Mouse (Mus musculus) hindbrain, embryonic 12.5 days (tissue): ENCODE data around the gene Mrps27. TPM values are rescaled to one million over a fixed set of nuclear protein-coding genes. Genes with fewer than 3 reads are reported as not detected.

Experiments
- ATAC-seq: fragments of 200-750 bp; cut with Nextera tagmentation; 2 replicates; pipeline ENCODE4 v1.8.0; 2017; ENCODE audit warnings: moderate TSS enrichment; ENCODE audit not compliant: low FRiP score
- H3K27ac ChIP-seq: fragments of 300-500 bp; sonication (generic); 2 replicates; pipeline ENCODE4 v1.5.1; 2016; ENCODE audit warnings: mild to moderate bottlenecking
- H3K27me3 ChIP-seq: fragments of 300-500 bp; sonication (generic); 2 replicates; pipeline ENCODE4 v1.6.1; 2016; ENCODE audit warnings: mild to moderate bottlenecking
- H3K36me3 ChIP-seq: fragments of 300-500 bp; sonication (generic); 2 replicates; pipeline ENCODE4 v1.6.1; 2016; ENCODE audit warnings: mild to moderate bottlenecking
- H3K4me1 ChIP-seq: fragments of 300-500 bp; sonication (generic); 2 replicates; pipeline ENCODE4 v1.6.1; 2016
- H3K4me2 ChIP-seq: fragments of 300-500 bp; sonication (generic); replicated peaks from 2 replicates; pipeline ENCODE4 v1.6.1; 2016; ENCODE audit warnings: mild to moderate bottlenecking
- H3K4me3 ChIP-seq: fragments of 300-500 bp; sonication (generic); 2 replicates; pipeline ENCODE4 v1.5.1; 2016; ENCODE audit warnings: mild to moderate bottlenecking
- H3K9ac ChIP-seq: fragments of 300-500 bp; sonication (generic); 2 replicates; pipeline ENCODE4 v1.6.1; 2016; ENCODE audit warnings: mild to moderate bottlenecking, moderate library complexity
- H3K9me3 ChIP-seq: fragments of 300-500 bp; sonication (generic); replicated peaks from 2 replicates; pipeline ENCODE4 v1.6.1; 2016; ENCODE audit warnings: mild to moderate bottlenecking
- WGBS: fragments of 180-500 bp; shearing (Covaris S2); methylation state at CpG from one replicate; pipeline ENCODE4 v1.1.7; 2016; 5-methylcytosine and 5-hydroxymethylcytosine counted together
- polyA plus RNA-seq: library from polyadenylated mRNA; unstranded; fragments of >200 nt; fragmentation: Nextera tagmentation; extraction: Ambion mirVana; gene quantifications from 2 replicates; pipeline ENCODE4 v1.2.1, GENCODE M21; 2016

The Mrps27 gene
- polyA plus RNA-seq, 1 experiment from 2014 or later = 45.9 TPM

DNA sequence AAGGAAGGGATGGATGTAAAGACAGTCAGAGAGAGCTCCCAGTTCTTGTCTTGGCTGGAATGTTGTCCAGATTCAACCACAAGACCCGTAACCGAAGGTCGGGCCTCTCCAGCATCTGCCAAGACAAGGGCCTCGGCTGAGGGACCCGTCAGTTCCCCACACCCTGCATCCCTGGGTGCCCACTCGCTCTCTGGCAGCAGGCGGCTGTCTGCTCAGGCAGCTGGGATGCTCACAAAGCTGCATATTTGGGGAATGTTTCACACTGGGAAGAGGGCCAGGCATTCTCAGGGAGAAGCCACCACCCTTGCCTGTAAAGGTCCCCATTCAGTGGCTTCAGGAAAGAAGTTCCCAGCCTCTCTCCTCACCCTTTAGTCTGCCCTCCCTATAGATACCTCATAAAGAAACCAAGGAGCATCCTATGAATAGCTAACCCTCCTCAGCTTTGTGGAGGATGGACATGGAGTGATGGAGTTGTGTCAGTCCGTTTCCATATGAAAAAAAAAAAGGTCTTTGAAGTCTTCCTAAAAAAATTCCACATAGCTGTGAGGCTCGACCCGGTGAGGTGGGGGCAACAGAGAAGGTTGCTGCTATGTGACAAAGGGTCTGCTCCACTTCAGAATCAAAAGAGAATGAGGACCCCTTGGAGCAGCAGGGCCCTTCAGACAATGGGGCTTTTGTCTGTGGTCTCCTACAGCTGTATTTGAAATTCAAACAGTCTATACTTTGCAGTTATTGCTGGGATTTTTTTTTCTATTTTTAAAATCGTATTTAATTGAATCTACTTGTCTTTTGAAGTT, 103.0 kb downstream of the Mrps27 start:
- ATAC-seq = no peak
- peak overlapping the region; percentile 28 for H3K4me3 ChIP-seq
- peak overlapping the region; percentile 36; the same call in 1 of the 2 replicates for H3K9ac ChIP-seq
- peak overlapping the region; percentile 91 for H3K27ac ChIP-seq
- no peaks in the 10 kb centered on the region for H3K27me3 ChIP-seq
- no peaks in the 10 kb centered on the region for H3K9me3 ChIP-seq
- WGBS = 16% methylated on average over 11 of the region's 11 CpGs
- H3K36me3 ChIP-seq = no peaks in the 10 kb centered on the region
- peak overlapping the region; percentile 47 for H3K4me2 ChIP-seq
- H3K4me1 ChIP-seq = peaks cover 80% of the 10 kb centered on the region

- H3K27ac ChIP-seq = peak overlapping the region; percentile 91
- H3K4me2 ChIP-seq = no peak overlapping the region
- H3K36me3 ChIP-seq = no peaks in the 10 kb centered on the region
- H3K9ac ChIP-seq = no peak overlapping the region
- peaks cover 77% of the 10 kb centered on the region for H3K4me1 ChIP-seq
- WGBS = 23% methylated on average over 4 of the region's 4 CpGs
- H3K9me3 ChIP-seq = no peaks in the 10 kb centered on the region
- H3K27me3 ChIP-seq = no peaks in the 10 kb centered on the region
- H3K4me3 ChIP-seq = no peak overlapping the region
- ATAC-seq = no peak
These were observed 103.7 kb downstream of the Mrps27 start for GRCm38 (mm10) chr13:99448278-99448677.

- Histone ChIP-seq H3K27ac (0 out of 2 replicates have a peak overlapping the region, but pooled peaks have one; percentile 24), H3K9me3 (no peaks in the 10 kb centered on the region), H3K4me2 (no peak overlapping the region), H3K4me3 (no peak overlapping the region), H3K27me3 (no peaks in the 10 kb centered on the region), H3K9ac (no peak overlapping the region), H3K36me3 (no peaks in the 10 kb centered on the region), H3K4me1 (peaks cover 65% of the 10 kb centered on the region)
- 89% methylated on average over 4 of the region's 4 CpGs for WGBS
- no peak for ATAC-seq
These were observed 105.0 kb downstream of the Mrps27 start for GRCm38 (mm10) chr13:99449547-99449946.

DNA sequence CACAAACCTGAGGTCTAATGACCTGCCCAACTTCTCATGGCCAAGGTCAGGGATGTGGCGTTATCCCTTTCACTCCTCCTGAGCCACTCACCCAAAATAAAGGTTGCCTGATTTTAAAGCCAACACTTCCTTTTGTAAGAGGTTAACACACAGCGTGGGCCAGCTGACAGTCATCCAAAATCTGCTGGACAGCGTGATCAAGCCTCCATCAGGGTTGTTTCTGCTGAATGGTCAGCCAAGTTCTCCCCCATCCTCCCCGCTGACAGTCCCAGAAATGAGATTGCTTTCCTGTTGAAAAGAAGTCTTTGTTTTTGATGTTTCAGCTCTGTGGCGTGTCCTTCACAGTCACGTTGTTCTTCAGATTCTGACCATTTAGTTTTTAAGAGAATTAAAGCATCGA, 106.2 kb downstream of the Mrps27 start:
- peaks cover 65% of the 10 kb centered on the region for H3K4me1 ChIP-seq
- ATAC-seq = no peak
- no peaks in the 10 kb centered on the region for H3K27me3 ChIP-seq
- no peak overlapping the region for H3K4me3 ChIP-seq
- no peak overlapping the region for H3K27ac ChIP-seq
- H3K9ac ChIP-seq = no peak overlapping the region
- H3K4me2 ChIP-seq = no peak overlapping the region
- no peaks in the 10 kb centered on the region for H3K36me3 ChIP-seq
- 75% methylated on average over 7 of the region's 7 CpGs for WGBS
- H3K9me3 ChIP-seq = no peaks in the 10 kb centered on the region

DNA sequence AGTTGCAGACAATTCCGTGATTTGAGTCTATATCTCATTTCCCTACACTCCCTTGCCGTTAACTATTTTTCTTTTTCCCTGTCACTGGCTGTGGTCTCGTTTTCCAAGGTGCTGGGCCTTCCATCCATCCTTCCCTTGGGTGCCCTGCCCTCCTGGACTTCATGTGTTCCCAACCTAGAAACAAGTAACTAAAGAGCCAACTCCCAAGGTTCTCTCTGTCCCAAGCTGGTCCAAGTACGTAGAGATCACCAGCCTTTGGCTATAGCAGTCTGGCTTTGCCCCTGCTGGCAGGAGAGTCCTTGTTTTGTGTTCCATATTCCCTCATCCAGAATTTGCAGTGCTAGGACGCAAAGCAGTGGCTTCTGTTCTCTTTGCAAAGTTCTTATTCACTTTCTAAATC, 106.7 kb downstream of the Mrps27 start:
- Histone ChIP-seq H3K4me3 (no peak overlapping the region), H3K4me1 (peaks cover 65% of the 10 kb centered on the region), H3K9me3 (no peaks in the 10 kb centered on the region), H3K36me3 (no peaks in the 10 kb centered on the region), H3K9ac (no peak overlapping the region), H3K27ac (no peak overlapping the region), H3K4me2 (no peak overlapping the region), H3K27me3 (no peaks in the 10 kb centered on the region)
- 86% methylated on average over 5 of the region's 5 CpGs for WGBS
- no peak for ATAC-seq

GRCm38 (mm10) chr13:99452444-99452843, 107.9 kb downstream of the Mrps27 start:
- Histone ChIP-seq H3K27me3 (no peaks in the 10 kb centered on the region), H3K36me3 (peaks cover 6% of the 10 kb centered on the region; the same call in 1 of the 2 replicates), H3K9me3 (no peaks in the 10 kb centered on the region), H3K9ac (no peak overlapping the region), H3K4me1 (peaks cover 60% of the 10 kb centered on the region), H3K4me3 (no peak overlapping the region), H3K27ac (no peak overlapping the region), H3K4me2 (no peak overlapping the region)
- ATAC-seq = no peak
- 78% methylated on average over 3 of the region's 3 CpGs for WGBS

GRCm38 (mm10) chr13:99454977-99455376, 110.4 kb downstream of the Mrps27 start:
- 89% methylated on average over 7 of the region's 7 CpGs for WGBS
- no peak overlapping the region for H3K4me3 ChIP-seq
- no peaks in the 10 kb centered on the region for H3K27me3 ChIP-seq
- H3K9ac ChIP-seq = no peak overlapping the region
- no peak overlapping the region; the same call in 1 of the 2 replicates for H3K27ac ChIP-seq
- H3K9me3 ChIP-seq = no peaks in the 10 kb centered on the region
- peaks cover 45% of the 10 kb centered on the region for H3K4me1 ChIP-seq
- H3K36me3 ChIP-seq = peaks cover 6% of the 10 kb centered on the region; the same call in 1 of the 2 replicates
- H3K4me2 ChIP-seq = no peak overlapping the region
- no peak for ATAC-seq

GRCm38 (mm10) chr13:99458658-99459386, 114.2 kb downstream of the Mrps27 start:
- Histone ChIP-seq H3K9me3 (no peaks in the 10 kb centered on the region), H3K27me3 (no peaks in the 10 kb centered on the region), H3K27ac (peak overlapping the region; percentile 45; the same call in 1 of the 2 replicates), H3K4me3 (no peak overlapping the region), H3K4me2 (no peak overlapping the region), H3K4me1 (peaks cover 28% of the 10 kb centered on the region), H3K9ac (no peak overlapping the region), H3K36me3 (peaks cover 22% of the 10 kb centered on the region)
- ATAC-seq = peak; percentile 67
- WGBS = 71% methylated on average over 12 of the region's 12 CpGs

GRCm38 (mm10) chr13:99459612-99460011, 115.0 kb downstream of the Mrps27 start:
- H3K4me2 ChIP-seq = no peak overlapping the region
- no peaks in the 10 kb centered on the region for H3K9me3 ChIP-seq
- H3K9ac ChIP-seq = no peak overlapping the region
- ATAC-seq = 0 out of 2 replicates have a peak, but pooled peaks have one; percentile 28
- WGBS = 93% methylated on average over 4 of the region's 4 CpGs
- peaks cover 22% of the 10 kb centered on the region for H3K36me3 ChIP-seq
- no peaks in the 10 kb centered on the region for H3K27me3 ChIP-seq
- peaks cover 31% of the 10 kb centered on the region for H3K4me1 ChIP-seq
- peak overlapping the region; percentile 45; the same call in 1 of the 2 replicates for H3K27ac ChIP-seq
- no peak overlapping the region for H3K4me3 ChIP-seq

DNA sequence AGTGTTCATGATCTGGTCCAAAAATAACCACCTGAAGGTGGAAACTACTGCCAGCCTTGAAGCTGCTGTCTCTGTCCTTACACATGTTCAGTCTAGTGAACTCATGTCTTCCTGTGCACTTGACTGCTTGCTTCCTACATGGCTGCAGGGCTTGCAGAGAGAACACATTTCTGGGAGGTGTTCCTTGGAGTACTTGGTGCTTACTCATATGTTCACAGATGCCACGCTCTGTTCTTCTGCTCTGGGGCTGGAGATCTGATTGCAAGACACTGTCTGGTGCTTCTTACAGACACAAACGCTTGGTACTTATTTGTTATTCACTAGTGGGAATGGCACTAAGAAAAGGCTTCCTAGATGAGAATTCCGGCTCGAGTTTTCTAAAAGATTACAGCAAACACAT, 117.3 kb downstream of the Mrps27 start:
- no peaks in the 10 kb centered on the region for H3K27me3 ChIP-seq
- no peak overlapping the region for H3K4me3 ChIP-seq
- no peak overlapping the region for H3K4me2 ChIP-seq
- peaks cover 20% of the 10 kb centered on the region for H3K36me3 ChIP-seq
- H3K9ac ChIP-seq = no peak overlapping the region
- H3K9me3 ChIP-seq = no peaks in the 10 kb centered on the region
- no peak for ATAC-seq
- H3K27ac ChIP-seq = no peak overlapping the region
- H3K4me1 ChIP-seq = peaks cover 22% of the 10 kb centered on the region
- 96% methylated on average over 4 of the region's 4 CpGs for WGBS

DNA sequence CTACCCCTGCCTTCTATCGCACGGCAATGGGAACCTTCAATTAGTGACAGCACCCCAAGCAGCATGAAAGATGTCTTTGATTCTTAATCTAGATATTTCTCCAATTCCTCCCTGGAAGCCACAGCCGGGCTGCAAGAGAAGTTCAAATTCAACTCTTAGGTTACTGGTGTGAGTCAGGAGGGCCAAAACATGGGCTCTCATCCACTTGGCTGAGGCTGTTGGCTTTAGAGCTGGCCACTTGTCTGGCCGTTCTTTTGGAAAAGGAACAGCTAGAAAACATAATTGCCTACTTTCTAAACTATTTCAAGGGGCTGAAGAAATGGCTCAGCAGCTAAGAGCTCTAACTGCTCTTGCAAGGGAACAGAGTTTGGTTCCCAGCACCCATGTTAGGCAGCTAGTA, 120.0 kb downstream of the Mrps27 start:
- H3K27ac ChIP-seq = no peak overlapping the region

More for the DNA sequence above, 120.0 kb downstream of the Mrps27 start:
- H3K9me3 ChIP-seq = no peaks in the 10 kb centered on the region
- H3K9ac ChIP-seq = no peak overlapping the region
- H3K4me2 ChIP-seq = no peak overlapping the region
- 63% methylated on average over 4 of the region's 4 CpGs for WGBS
- ATAC-seq = no peak
- no peak overlapping the region for H3K4me3 ChIP-seq
- no peaks in the 10 kb centered on the region for H3K27me3 ChIP-seq
- peaks cover 34% of the 10 kb centered on the region for H3K4me1 ChIP-seq
- H3K36me3 ChIP-seq = peaks cover 17% of the 10 kb centered on the region
